Mouse (Mus musculus): Measurements from ENCODE around the gene Tnks2. TPM values are rescaled to one million over a fixed set of nuclear protein-coding genes. Genes with fewer than 3 reads are reported as not detected.
"Not testable (repeated sequence)": the region's sequence is repeated elsewhere in the genome, so short reads cannot be mapped to it uniquely, and the experiment has no call there.

Tnks2 gene
- polyA plus RNA-seq, 2 experiments, result 19.0 to 19.4 TPM

- not testable (repeated sequence) for ATAC-seq (ENCODE audit: insufficient read depth)
- peaks cover 44% of the 10 kb centered on the region for H3K36me3 ChIP-seq (replicated peaks; ENCODE audit: control insufficient read depth, insufficient read depth, low read depth)
These were observed 34.6 kb downstream of the Tnks2 start for GRCm38 (mm10) chr19:36868675-36869074.

GRCm38 (mm10) chr19:36874651-36875050 is 40.6 kb downstream of the Tnks2 start:
- TF ChIP-seq CTCF (IDR thresholded peaks at IDR 0.05; ENCODE audit: low read depth) (no peak), EP300 (IDR thresholded peaks at IDR 0.05; ENCODE audit: low read depth) (no peak)
- no peaks in the 10 kb centered on the region for H3K4me1 ChIP-seq (replicated peaks; ENCODE audit: control insufficient read depth in 2 of 2, insufficient read depth in 2 of 2, low read length in 1 of 2)
- no peak overlapping the region for H3K4me3 ChIP-seq (ENCODE audit: insufficient read depth in 1 of 2, low read depth in 2 of 2, low read length in 2 of 2)
- H3K9me3 ChIP-seq (ENCODE audit: control insufficient read depth, low read length), result no peaks in the 10 kb centered on the region
- H3K27me3 ChIP-seq (ENCODE audit: control insufficient read depth, insufficient read depth, low read length), result no peaks in the 10 kb centered on the region
- ATAC-seq (ENCODE audit: insufficient read depth) (no peak), DNase-seq (ENCODE audit: low read depth in 3 of 3, low spot score in 3 of 3) (no peak)
- peaks cover 43% of the 10 kb centered on the region for H3K36me3 ChIP-seq (replicated peaks; ENCODE audit: control insufficient read depth, insufficient read depth, low read depth)
- no peak overlapping the region for H3K4me2 ChIP-seq (ENCODE audit: low read depth)
- H3K9ac ChIP-seq (replicated peaks), result no peak overlapping the region
- WGBS (ENCODE audit: insufficient replicate concordance), result 69% methylated on average over 2 of the region's 2 CpGs
- H3K27ac ChIP-seq, result no peak overlapping the region

More at GRCm38 (mm10) chr19:36868675-36869074, 34.6 kb downstream of the Tnks2 start:
- H3K27me3 ChIP-seq (ENCODE audit: control insufficient read depth, insufficient read depth, low read length); H3K9ac ChIP-seq (replicated peaks); DNase-seq (ENCODE audit: low read depth in 3 of 3, low spot score in 3 of 3); H3K4me1 ChIP-seq (replicated peaks; ENCODE audit: control insufficient read depth in 2 of 2, insufficient read depth in 2 of 2, low read length in 1 of 2); H3K4me2 ChIP-seq (ENCODE audit: low read depth); H3K4me3 ChIP-seq (ENCODE audit: insufficient read depth in 1 of 2, low read depth in 2 of 2, low read length in 2 of 2); H3K27ac ChIP-seq; H3K9me3 ChIP-seq (ENCODE audit: control insufficient read depth, low read length): not testable (repeated sequence)
- WGBS (ENCODE audit: insufficient replicate concordance), result 58% methylated on average over 3 of the region's 3 CpGs
- TF ChIP-seq CTCF (IDR thresholded peaks at IDR 0.05; ENCODE audit: low read depth), result peak; percentile 47

DNA sequence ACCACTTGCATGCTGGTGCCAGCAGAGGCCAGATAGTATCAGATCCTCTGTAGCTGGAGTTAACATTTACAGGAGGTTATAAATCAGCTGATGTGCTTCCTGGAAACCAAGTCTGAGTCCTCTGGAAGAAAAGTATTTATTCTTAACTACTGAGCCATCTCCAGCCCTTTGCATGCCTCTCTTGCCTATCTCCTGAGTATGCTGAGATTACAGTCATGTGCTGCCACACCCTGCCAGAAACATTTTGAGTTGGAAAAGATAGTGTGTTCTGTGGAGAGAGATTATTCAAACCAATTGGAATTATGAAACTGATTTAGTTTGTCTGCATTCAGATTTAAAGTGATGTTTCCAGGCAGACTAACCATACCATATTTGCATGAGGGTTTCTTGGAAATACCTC is 43.3 kb downstream of the Tnks2 start:
- Histone ChIP-seq H3K27ac (no peak overlapping the region), H3K4me2 (ENCODE audit: low read depth) (no peak overlapping the region), H3K4me3 (ENCODE audit: insufficient read depth in 1 of 2, low read depth in 2 of 2, low read length in 2 of 2) (no peak overlapping the region), H3K4me1 (replicated peaks; ENCODE audit: control insufficient read depth in 2 of 2, insufficient read depth in 2 of 2, low read length in 1 of 2) (no peaks in the 10 kb centered on the region), H3K9ac (replicated peaks) (no peak overlapping the region), H3K9me3 (ENCODE audit: control insufficient read depth, low read length) (no peaks in the 10 kb centered on the region), H3K36me3 (replicated peaks; ENCODE audit: control insufficient read depth, insufficient read depth, low read depth) (peaks cover 51% of the 10 kb centered on the region), H3K27me3 (ENCODE audit: control insufficient read depth, insufficient read depth, low read length) (no peaks in the 10 kb centered on the region)
- DNase-seq (ENCODE audit: low read depth in 3 of 3, low spot score in 3 of 3), result no peak
- no peak for ATAC-seq (ENCODE audit: insufficient read depth)
- TF ChIP-seq EP300 (IDR thresholded peaks at IDR 0.05; ENCODE audit: low read depth), result no peak
- TF ChIP-seq CTCF (IDR thresholded peaks at IDR 0.05; ENCODE audit: low read depth), result no peak

- TF ChIP-seq EP300 (IDR thresholded peaks at IDR 0.05; ENCODE audit: low read depth) (no peak), CTCF (IDR thresholded peaks at IDR 0.05; ENCODE audit: low read depth) (no peak)
- Histone ChIP-seq H3K4me3 (ENCODE audit: insufficient read depth in 1 of 2, low read depth in 2 of 2, low read length in 2 of 2) (no peak overlapping the region), H3K4me1 (replicated peaks; ENCODE audit: control insufficient read depth in 2 of 2, insufficient read depth in 2 of 2, low read length in 1 of 2) (no peaks in the 10 kb centered on the region), H3K9me3 (ENCODE audit: control insufficient read depth, low read length) (no peaks in the 10 kb centered on the region), H3K36me3 (replicated peaks; ENCODE audit: control insufficient read depth, insufficient read depth, low read depth) (peaks cover 56% of the 10 kb centered on the region), H3K27ac (no peak overlapping the region), H3K27me3 (ENCODE audit: control insufficient read depth, insufficient read depth, low read length) (no peaks in the 10 kb centered on the region), H3K4me2 (ENCODE audit: low read depth) (no peak overlapping the region), H3K9ac (replicated peaks) (no peak overlapping the region)
- no peak for DNase-seq (ENCODE audit: low read depth in 3 of 3, low spot score in 3 of 3)
- WGBS (ENCODE audit: insufficient replicate concordance), result 81% methylated on average over 11 of the region's 11 CpGs
- ATAC-seq (ENCODE audit: insufficient read depth), result no peak
These were observed 44.9 kb downstream of the Tnks2 start for GRCm38 (mm10) chr19:36878743-36879495.

GRCm38 (mm10) chr19:36883119-36883518 is 49.1 kb downstream of the Tnks2 start:
- Histone ChIP-seq H3K27ac (no peak overlapping the region), H3K4me3 (ENCODE audit: insufficient read depth in 1 of 2, low read depth in 2 of 2, low read length in 2 of 2) (no peak overlapping the region), H3K9me3 (ENCODE audit: control insufficient read depth, low read length) (no peaks in the 10 kb centered on the region), H3K27me3 (ENCODE audit: control insufficient read depth, insufficient read depth, low read length) (no peaks in the 10 kb centered on the region), H3K4me2 (ENCODE audit: low read depth) (no peak overlapping the region), H3K9ac (replicated peaks) (no peak overlapping the region), H3K36me3 (replicated peaks; ENCODE audit: control insufficient read depth, insufficient read depth, low read depth) (peaks cover 70% of the 10 kb centered on the region), H3K4me1 (replicated peaks; ENCODE audit: control insufficient read depth in 2 of 2, insufficient read depth in 2 of 2, low read length in 1 of 2) (no peaks in the 10 kb centered on the region)
- 67% methylated on average over 6 of the region's 6 CpGs for WGBS (ENCODE audit: insufficient replicate concordance)
- TF ChIP-seq EP300 (IDR thresholded peaks at IDR 0.05; ENCODE audit: low read depth) (no peak), CTCF (IDR thresholded peaks at IDR 0.05; ENCODE audit: low read depth) (peak; percentile 47)
- ATAC-seq (ENCODE audit: insufficient read depth), result no peak
- DNase-seq (ENCODE audit: low read depth in 3 of 3, low spot score in 3 of 3), result peak in 2 of 3 experiments; percentile 10 to 16

All from liver, embryonic 14.5 days (tissue).